Mouse (Mus musculus) bone marrow, adult 2 months (tissue): ENCODE data around the gene Lnx2. TPM values are rescaled to one million over a fixed set of nuclear protein-coding genes. Genes with fewer than 3 reads are reported as not detected.

Experiments
- H3K27ac ChIP-seq: fragments of 200-500 bp; 2 replicates; pipeline ENCODE4 v1.5.1; 2012; ENCODE audit warnings: low read depth, mild to moderate bottlenecking, control low read depth, inconsistent platforms, low read length; ENCODE audit not compliant: control insufficient read depth, poor library complexity, insufficient read depth
- H3K4me1 ChIP-seq: fragments of 200-500 bp; 2 replicates; pipeline ENCODE4 v1.6.1; 2011; ENCODE audit warnings: low read length; ENCODE audit not compliant: control insufficient read depth, insufficient read depth
- H3K4me3 ChIP-seq: fragments of 200-500 bp; replicated peaks from 2 replicates; pipeline ENCODE3; 2011; ENCODE audit warnings: mild to moderate bottlenecking, low read depth, low read length, control low read depth; ENCODE audit not compliant: control insufficient read depth
- CTCF ChIP-seq: fragments of 200-500 bp; IDR thresholded peaks from 2 replicates; pipeline ENCODE4 v1.5.1; 2011; ENCODE audit warnings: low read length, control low read depth; ENCODE audit not compliant: control insufficient read depth, insufficient read depth
- POLR2A ChIP-seq: fragments of 200-500 bp; IDR thresholded peaks from 2 replicates; pipeline ENCODE4 v1.6.1; 2011; ENCODE audit warnings: low read depth, mild to moderate bottlenecking, control low read depth, low read length, borderline replicate concordance; ENCODE audit not compliant: control insufficient read depth
- WGBS: fragments of 180-500 bp; shearing (Covaris S2); methylation state at CpG from one replicate; pipeline ENCODE4 v1.1.7; 2018; 5-methylcytosine and 5-hydroxymethylcytosine counted together
- polyA plus RNA-seq: library from polyadenylated mRNA; stranded (reverse); fragments of >200 nt; gene quantifications from 2 replicates; pipeline ENCODE4 v1.2.4, GENCODE M21; 2011; ENCODE audit warnings: low replicate concordance; ENCODE audit not compliant: missing spikeins, insufficient read depth, insufficient read length

Gene Lnx2
- polyA plus RNA-seq, 1 experiment, result 3.8 TPM

GRCm38 (mm10) chr5:146985725-146986433 is 90.5 kb downstream of the Lnx2 start:
- WGBS, result 61% methylated on average over 21 of the region's 21 CpGs
- TF ChIP-seq POLR2A (no peak), CTCF (no peak)
- no peak overlapping the region for H3K27ac ChIP-seq

GRCm38 (mm10) chr5:146983216-146983615 is 93.2 kb downstream of the Lnx2 start:
- no peak overlapping the region for H3K4me3 ChIP-seq
- WGBS, result 12% methylated on average over 8 of the region's 8 CpGs
- H3K27ac ChIP-seq, result no peak overlapping the region
- TF ChIP-seq CTCF (peak; percentile 82), POLR2A (no peak)
- no peaks in the 10 kb centered on the region for H3K4me1 ChIP-seq

More at GRCm38 (mm10) chr5:146985725-146986433, 90.5 kb downstream of the Lnx2 start:
- Histone ChIP-seq H3K4me1 (no peaks in the 10 kb centered on the region), H3K4me3 (no peak overlapping the region)

GRCm38 (mm10) chr5:146981376-146981775 is 95.0 kb downstream of the Lnx2 start:
- WGBS, result 88% methylated on average over 6 of the region's 6 CpGs
- H3K4me3 ChIP-seq, result no peak overlapping the region
- no peak overlapping the region for H3K27ac ChIP-seq
- no peaks in the 10 kb centered on the region for H3K4me1 ChIP-seq
- no peak for TF ChIP-seq CTCF
- no peak for TF ChIP-seq POLR2A

GRCm38 (mm10) chr5:146974781-146975123 is 101.6 kb downstream of the Lnx2 start:
- WGBS, result 69% methylated on average over 13 of the region's 13 CpGs
- Histone ChIP-seq H3K27ac (no peak overlapping the region), H3K4me1 (peaks cover 2% of the 10 kb centered on the region), H3K4me3 (no peak overlapping the region)
- TF ChIP-seq CTCF (no peak), POLR2A (no peak)

- TF ChIP-seq POLR2A (no peak), CTCF (no peak)
- no peak overlapping the region for H3K4me3 ChIP-seq
- H3K27ac ChIP-seq, result peak overlapping the region; percentile 13; the same call in 1 of the 2 replicates
- WGBS, result 66% methylated on average over 25 of the region's 25 CpGs
- peaks cover 2% of the 10 kb centered on the region for H3K4me1 ChIP-seq
Measured at GRCm38 (mm10) chr5:146973858-146974780, 102.3 kb downstream of the Lnx2 start.

GRCm38 (mm10) chr5:146973353-146973752 is 103.0 kb downstream of the Lnx2 start:
- H3K27ac ChIP-seq, result no peak overlapping the region
- TF ChIP-seq POLR2A (no peak), CTCF (no peak)
- peaks cover 2% of the 10 kb centered on the region for H3K4me1 ChIP-seq
- 61% methylated on average over 9 of the region's 9 CpGs for WGBS
- no peak overlapping the region for H3K4me3 ChIP-seq

- 69% methylated on average over 10 of the region's 10 CpGs for WGBS
- H3K4me3 ChIP-seq, result no peak overlapping the region
- peaks cover 2% of the 10 kb centered on the region for H3K4me1 ChIP-seq
- H3K27ac ChIP-seq, result no peak overlapping the region
- TF ChIP-seq POLR2A (no peak), CTCF (no peak)
Measured at GRCm38 (mm10) chr5:146971776-146972561, 104.4 kb downstream of the Lnx2 start.
